Mouse (Mus musculus): ENCODE results near the gene Trim9.

Trim9 gene

GRCm38 (mm10) chr12:70262271-70262953 is 85.0 kb downstream of the Trim9 start:
- no peak for DNase-seq (ENCODE audit: low spot score)

- no peak for DNase-seq (ENCODE audit: low spot score)
Measured at GRCm38 (mm10) chr12:70251210-70251884, 96.1 kb downstream of the Trim9 start.

DNA sequence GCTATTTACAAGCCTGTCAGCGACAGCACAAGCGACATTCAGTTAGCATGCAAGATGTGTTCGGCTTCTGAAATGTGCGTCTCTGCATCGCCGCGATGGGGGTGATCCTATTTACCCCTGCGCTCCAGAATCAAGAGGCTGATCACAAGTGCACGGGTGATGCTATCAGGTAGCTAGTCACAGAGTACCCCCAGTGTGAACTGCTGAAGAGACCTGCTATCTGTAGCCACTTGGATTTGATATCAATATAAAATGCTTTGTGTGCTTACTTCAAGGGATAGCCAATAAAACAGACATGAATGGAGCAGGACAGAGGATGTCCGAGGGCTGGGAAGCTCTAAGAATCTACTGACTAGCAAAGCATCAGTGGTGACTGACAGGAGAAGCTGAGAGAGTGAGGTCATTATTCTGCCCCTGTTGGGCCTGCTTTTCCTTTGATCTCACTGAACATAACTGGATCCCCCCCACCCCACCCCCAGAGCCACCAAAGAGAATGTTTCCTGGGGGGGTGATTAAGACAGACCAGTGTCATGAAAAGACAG is 97.7 kb downstream of the Trim9 start:
- DNase-seq (ENCODE audit: low spot score) = no peak

DNA sequence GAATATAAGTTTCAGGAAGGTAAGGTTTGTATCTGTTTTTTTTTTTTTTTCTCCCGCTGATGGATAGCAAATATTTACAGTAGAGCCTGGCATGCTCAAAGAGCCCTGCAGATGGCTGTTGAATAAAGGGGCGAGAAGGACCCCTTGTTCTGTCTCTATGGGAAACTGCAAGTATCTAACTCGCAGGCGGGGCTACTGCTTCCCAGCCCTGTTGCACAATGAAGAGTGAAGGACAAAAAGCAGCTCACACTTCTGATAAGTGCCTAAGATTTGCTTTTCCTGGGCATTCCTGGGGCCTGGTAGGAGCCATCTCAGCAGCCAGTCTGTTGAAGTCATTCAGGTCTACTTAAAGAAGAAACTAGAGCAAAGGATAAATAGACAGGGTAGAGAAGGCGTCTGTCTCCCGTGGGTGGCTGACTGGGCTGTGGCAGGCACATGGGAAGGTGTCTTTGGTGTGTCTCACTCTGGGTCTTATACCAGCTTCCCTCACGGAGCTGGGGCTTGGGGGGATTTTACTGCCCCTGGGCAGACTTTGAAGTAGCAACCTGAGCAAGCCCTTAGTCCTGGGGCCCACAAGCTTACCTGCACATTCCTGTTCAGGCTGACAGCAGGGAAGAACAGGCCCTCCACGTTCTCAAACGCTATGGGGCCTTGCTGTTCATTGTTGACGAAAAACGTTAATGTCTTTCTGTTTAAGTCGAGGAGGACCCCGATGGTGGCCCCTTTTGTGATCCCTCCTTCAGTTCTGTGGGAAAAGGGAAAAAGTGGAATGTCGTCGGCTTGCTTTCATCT is 99.5 kb downstream of the Trim9 start:
- DNase-seq (ENCODE audit: low spot score) = no peak

DNA sequence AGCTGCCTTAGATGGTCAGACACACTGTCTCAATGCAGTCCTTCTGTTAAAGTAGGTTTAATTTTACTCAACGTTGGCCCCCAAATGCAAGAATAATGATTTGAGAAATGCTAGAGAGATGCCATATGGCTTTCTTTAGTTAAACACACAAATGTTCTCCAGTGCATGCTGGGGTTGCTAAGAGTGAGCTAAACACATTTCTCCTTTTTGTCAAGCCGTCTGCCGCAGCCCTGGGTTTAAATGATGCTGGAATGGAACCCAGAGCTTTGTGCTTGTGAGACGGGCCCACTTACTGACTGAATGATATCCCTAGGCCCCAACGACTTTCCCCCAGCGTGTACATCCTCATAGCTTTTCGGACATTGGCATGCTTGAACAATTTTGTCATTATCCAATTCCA is 104.9 kb downstream of the Trim9 start:
- DNase-seq (ENCODE audit: low spot score) = no peak

- no peak for DNase-seq (ENCODE audit: low spot score)
Measured at GRCm38 (mm10) chr12:70239741-70240140, 107.7 kb downstream of the Trim9 start.

- no peak for DNase-seq (ENCODE audit: low spot score)
Measured at GRCm38 (mm10) chr12:70238604-70239003, 108.8 kb downstream of the Trim9 start.

DNA sequence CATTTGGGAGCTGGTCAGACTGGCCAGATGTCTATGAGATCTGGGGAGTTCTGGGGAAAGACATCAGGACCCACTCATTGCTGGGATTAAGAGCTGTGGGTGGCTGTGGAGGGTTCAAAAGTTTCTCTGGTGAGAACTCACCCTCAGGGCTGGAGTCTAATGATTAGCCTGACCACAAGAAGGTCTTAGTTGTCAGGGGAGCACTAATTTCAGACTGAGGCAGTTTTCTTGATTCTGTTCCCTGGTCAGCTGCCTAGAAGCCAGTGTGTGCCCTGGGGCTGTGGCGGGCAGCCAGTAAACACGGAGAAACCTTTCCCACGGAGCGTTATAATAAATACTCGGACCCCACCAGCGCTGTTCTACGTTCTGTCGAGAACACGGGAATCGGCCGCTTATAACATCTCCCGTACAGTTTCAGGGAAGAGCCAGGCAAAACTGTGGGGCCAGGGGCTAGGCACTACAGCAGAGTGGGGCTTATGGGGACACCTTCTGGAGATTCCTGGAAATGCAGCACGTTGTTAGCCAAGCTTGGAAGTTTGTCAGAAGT is 112.4 kb downstream of the Trim9 start:
- no peak for DNase-seq (ENCODE audit: low spot score)

- DNase-seq (ENCODE audit: low spot score) = no peak
Measured at GRCm38 (mm10) chr12:70234411-70234810, 113.0 kb downstream of the Trim9 start.

GRCm38 (mm10) chr12:70233637-70234315 is 113.6 kb downstream of the Trim9 start:
- no peak for DNase-seq (ENCODE audit: low spot score)

DNA sequence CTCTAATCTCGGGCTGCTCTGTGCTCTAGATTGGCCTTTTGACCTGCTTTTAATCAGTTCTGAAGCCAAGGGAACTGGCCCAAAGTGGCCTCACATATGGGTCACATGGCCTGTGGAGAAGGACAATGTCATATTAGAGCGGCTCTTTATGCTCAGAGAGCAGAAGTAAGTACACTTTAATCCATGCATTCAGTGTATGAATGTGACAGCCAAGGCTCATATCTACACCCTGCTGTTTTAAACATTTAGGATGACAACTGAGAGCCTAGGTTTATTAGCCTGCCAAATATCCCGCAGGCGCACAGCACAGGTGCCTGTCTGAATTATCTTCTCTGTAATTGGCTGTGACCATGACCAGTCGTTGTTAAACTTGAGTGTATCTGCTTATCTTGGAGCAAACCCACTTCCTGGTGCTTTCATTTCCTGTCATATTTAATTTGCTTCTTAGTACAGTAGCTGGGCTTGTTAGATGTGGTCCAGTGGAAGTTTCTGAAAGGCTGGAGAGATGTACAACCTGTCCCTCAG is 115.3 kb downstream of the Trim9 start:
- no peak for DNase-seq (ENCODE audit: low spot score)

GRCm38 (mm10) chr12:70231294-70231693 is 116.1 kb downstream of the Trim9 start, which contains the start of gene Pygl:
TSS of gene Pygl (minus strand) at chr12:70231488.
- no peak for DNase-seq (ENCODE audit: low spot score)

DNA sequence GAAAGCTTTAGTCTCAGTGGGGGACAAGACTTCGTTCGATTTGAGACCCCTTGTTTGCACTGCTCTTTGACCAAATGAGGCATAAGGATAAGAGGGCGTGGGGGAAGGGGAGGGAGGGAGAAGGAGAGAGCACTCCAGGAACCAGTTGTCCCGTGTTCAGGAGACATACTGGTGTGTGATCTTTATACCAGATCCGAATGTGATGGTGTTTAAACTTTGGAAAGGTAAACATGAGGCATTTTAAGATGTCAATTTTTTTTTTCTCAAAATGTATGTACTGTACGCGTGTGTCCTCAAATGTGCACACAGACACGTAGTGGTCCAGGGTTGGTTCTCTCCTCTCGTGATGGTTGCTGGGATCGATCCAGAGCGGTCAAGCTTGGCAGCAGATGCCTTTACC is 119.3 kb downstream of the Trim9 start:
- DNase-seq (ENCODE audit: low spot score) = no peak

DNA sequence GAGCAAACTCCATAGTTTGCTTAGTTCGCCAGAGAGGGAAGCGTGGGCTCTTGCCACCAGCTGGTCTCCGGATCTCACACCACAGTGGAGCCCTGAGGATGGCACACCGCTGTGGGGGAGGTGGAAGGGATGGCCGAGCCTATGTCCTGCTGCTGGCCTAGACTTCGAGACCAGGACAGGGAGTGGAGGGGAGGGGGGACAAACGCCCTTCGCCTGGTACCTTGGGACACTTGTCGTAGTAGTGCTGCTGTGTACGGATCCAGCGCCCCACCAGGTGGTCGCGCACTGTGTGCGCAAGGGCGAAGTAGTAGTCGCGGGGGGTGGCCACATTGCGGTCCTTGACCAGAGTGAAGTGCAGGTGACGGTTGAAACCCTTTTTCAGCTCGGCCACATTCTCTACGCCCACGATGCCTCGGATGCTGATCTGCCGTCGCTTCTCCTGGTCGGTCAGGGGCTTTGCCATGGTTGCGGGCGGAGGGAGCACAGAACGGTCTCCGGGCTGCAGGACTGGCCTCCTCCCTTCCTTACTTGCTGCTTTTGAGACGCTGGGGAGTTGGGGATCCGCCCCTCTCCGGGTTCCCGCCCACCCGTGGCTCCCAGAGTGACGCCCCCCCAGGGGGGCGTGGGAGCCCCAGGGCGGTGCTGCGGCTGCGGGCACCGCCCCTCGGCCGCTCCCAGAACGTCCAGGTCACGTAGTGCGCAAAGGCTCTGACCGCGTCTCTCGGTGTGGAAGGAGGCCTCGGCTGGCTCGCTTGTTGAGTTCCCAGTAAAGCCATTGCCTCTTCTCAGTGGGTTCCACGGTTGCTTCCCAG is 120.1 kb downstream of the Trim9 start:
- DNase-seq (ENCODE audit: low spot score) = peak; percentile 66

DNA sequence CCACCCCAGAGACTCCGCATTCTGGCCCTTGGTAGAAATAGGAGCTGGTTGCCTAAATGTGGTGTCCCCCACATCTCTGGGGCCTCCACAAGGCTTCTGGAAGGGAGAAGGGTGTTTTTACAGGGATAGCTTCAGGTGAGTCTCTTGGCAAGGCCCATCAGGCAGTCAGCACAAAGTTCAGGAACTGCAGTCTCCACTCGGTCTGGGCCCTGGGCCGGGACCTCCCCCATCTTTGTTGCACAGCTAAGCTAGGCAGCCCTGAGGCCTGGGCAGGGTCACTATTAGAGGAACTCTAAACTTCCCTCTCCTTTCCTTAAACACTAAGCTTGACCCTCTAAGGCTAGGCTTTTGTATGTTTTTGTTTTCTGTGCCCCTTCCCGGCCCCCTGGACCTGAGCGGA is 120.8 kb downstream of the Trim9 start:
- DNase-seq (ENCODE audit: low spot score) = no peak

- DNase-seq (ENCODE audit: low spot score) = no peak
Measured at GRCm38 (mm10) chr12:70223331-70223730, 124.1 kb downstream of the Trim9 start.

- no peak for DNase-seq (ENCODE audit: low spot score)
Measured at GRCm38 (mm10) chr12:70221425-70221824, 126.0 kb downstream of the Trim9 start.

DNA sequence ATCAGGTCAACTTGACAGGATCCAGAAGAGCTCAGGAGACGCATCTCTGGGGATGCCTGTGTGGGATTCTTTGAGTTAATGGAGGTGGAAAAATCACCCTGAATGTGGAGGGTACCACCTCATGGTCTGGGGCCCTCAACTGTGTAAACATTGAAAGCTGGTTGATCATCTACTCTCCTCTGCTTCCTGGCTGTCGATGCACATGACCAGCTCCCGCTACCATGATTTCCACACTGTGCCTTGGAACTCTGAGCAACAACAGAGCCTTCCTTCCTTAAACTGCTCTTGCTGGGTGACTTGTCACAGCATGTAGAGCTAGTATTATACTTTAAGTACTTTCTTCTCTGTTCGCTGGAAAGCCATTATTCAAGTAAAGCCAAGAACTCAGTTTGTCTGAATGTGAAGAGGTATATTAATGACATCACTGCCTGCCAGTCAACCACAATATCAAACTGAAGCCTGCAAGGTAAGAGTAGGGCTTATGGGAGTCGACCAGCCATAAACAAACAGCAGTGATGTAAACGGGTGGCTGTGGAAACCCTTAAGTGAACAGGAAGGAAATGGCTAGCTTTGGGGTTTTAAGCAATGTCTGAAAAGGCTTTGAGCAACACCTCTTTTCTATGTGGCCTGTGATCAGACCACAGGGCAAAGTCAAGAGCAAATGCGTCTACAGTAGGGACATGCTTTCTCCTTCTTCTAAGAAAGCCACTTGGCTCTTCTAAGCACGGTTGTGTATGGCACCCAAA is 128.4 kb downstream of the Trim9 start:
- no peak for DNase-seq (ENCODE audit: low spot score)

DNA sequence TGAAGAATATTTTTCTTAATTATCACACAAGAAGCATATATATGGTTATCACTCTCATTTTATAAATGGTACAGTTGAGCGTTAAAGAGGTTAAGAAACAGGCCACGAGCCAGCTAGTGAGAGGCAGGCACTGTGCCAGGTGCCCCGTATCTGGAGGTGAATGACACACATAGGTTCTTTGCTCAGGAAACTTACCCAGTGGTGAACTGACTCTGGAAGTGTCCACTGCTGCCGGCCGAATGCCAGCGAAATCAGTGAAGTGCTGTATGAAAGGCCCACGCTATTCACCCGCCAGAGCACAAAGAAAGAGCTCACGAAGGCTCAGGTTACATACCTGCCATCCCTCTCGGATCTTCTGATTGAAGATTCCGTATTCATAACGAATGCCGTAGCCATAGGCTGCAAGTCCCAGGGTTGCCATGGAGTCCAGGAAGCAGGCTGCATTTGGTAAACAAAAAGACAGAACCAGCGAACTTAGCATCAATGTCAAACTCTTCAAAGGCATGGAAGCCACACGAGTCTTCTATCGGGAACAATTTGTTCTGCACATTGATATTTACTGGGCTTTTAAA is 131.1 kb downstream of the Trim9 start:
- no peak for DNase-seq (ENCODE audit: low spot score)

GRCm38 (mm10) chr12:70214281-70214680 is 133.1 kb downstream of the Trim9 start:
- DNase-seq (ENCODE audit: low spot score) = no peak

All from testis, postnatal 14 days (tissue).